Mouse (Mus musculus) CH12.LX (cell line): ENCODE measurements around the gene Nos2. TPM values are rescaled to one million over a fixed set of nuclear protein-coding genes. Genes with fewer than 3 reads are reported as not detected.

Source experiments
- DNase-seq: peaks from one replicate; pipeline ENCODE4 v3.0.0-alpha.2; 2013; ENCODE audit errors: extremely low read depth
- H3K27ac ChIP-seq: 2 replicates; pipeline ENCODE4 v1.5.1; 2012; ENCODE audit warnings: low read depth, mild to moderate bottlenecking, control low read depth, moderate library complexity; ENCODE audit not compliant: insufficient read depth
- H3K27me3 ChIP-seq: replicated peaks from 2 replicates; pipeline ENCODE3; 2012; ENCODE audit warnings: inconsistent platforms
- H3K36me3 ChIP-seq, 2 experiments: replicated peaks in 1 of 2; 2 replicates each; pipeline versions ENCODE3 to v1.6.1; 2012; ENCODE audit warnings: inconsistent platforms in 1 of 2, low read length in 1 of 2, mild to moderate bottlenecking in 1 of 2, mixed read lengths in 1 of 2, moderate library complexity in 1 of 2; ENCODE audit not compliant: control insufficient read depth in 1 of 2, insufficient read depth in 1 of 2
- H3K4me1 ChIP-seq, 2 experiments: 2 replicates each; pipeline ENCODE4 v1.6.1; 2012; ENCODE audit warnings: inconsistent platforms in 1 of 2, moderate library complexity in 1 of 2; ENCODE audit not compliant: insufficient read depth in 2 of 2, control insufficient read depth in 1 of 2
- H3K4me2 ChIP-seq: 2 replicates; pipeline ENCODE4 v1.6.1; 2012; ENCODE audit warnings: low read depth, mild to moderate bottlenecking, control low read depth; ENCODE audit not compliant: poor library complexity, insufficient read depth, severe bottlenecking
- H3K4me3 ChIP-seq, 3 experiments: fragments of 150-350 bp in 1 of 3; sonication (generic) in 1 of 3; replicated peaks in 1 of 3; 2 replicates each; pipeline versions ENCODE3 to v1.5.1; 2011 to 2012; ENCODE audit warnings: low read depth in 2 of 3, low read length in 2 of 3, mild to moderate bottlenecking in 2 of 3, moderate library complexity in 2 of 3, control low read depth in 1 of 3, improper control_type of control experiment in 1 of 3, inconsistent platforms in 1 of 3, mixed read lengths in 1 of 3; ENCODE audit not compliant: poor library complexity in 1 of 3
- H3K79me2 ChIP-seq: replicated peaks from 2 replicates; pipeline ENCODE4 v1.6.1; 2012; ENCODE audit warnings: mild to moderate bottlenecking, moderate library complexity; ENCODE audit not compliant: control insufficient read depth, poor library complexity, insufficient read depth, severe bottlenecking; ENCODE audit errors: extremely low read depth
- H3K9ac ChIP-seq: 2 replicates; pipeline ENCODE4 v1.6.1; 2012; ENCODE audit warnings: low read depth, mild to moderate bottlenecking, control low read depth, moderate library complexity; ENCODE audit not compliant: insufficient read depth
- H3K9me3 ChIP-seq: replicated peaks from 2 replicates; pipeline ENCODE3; 2012; ENCODE audit warnings: low read length, inconsistent platforms, mixed read lengths
- BHLHE40 ChIP-seq: IDR thresholded peaks from 2 replicates; pipeline ENCODE4 v1.6.1; 2011; ENCODE audit warnings: mild to moderate bottlenecking, low read depth, low read length, improper control_type of control experiment
- CHD2 ChIP-seq: IDR thresholded peaks from 2 replicates; pipeline ENCODE4 v1.6.1; 2011; ENCODE audit warnings: low read length, improper control_type of control experiment
- ELF1 ChIP-seq: IDR thresholded peaks from 2 replicates; pipeline ENCODE4 v1.6.1; 2014; ENCODE audit warnings: low read depth, mild to moderate bottlenecking, inconsistent platforms, low read length, improper control_type of control experiment
- EP300 ChIP-seq: IDR thresholded peaks from 2 replicates; pipeline ENCODE4 v1.6.1; 2011; ENCODE audit warnings: low read length, improper control_type of control experiment
- HCFC1 ChIP-seq: IDR thresholded peaks from 2 replicates; pipeline ENCODE4 v1.6.1; 2012; ENCODE audit warnings: low read depth, mild to moderate bottlenecking, inconsistent platforms, low read length, improper control_type of control experiment
- MAX ChIP-seq: IDR thresholded peaks from 2 replicates; pipeline ENCODE4 v1.6.1; 2011; ENCODE audit warnings: low read length, improper control_type of control experiment
- MAZ ChIP-seq: IDR thresholded peaks from 2 replicates; pipeline ENCODE4 v1.6.1; 2012; ENCODE audit warnings: low read depth, mild to moderate bottlenecking, inconsistent platforms, low read length, improper control_type of control experiment, moderate library complexity
- MXI1 ChIP-seq: IDR thresholded peaks from 2 replicates; pipeline ENCODE4 v1.6.1; 2011; ENCODE audit warnings: mild to moderate bottlenecking, low read depth, low read length, improper control_type of control experiment
- MYC ChIP-seq: IDR thresholded peaks from 2 replicates; pipeline ENCODE4 v1.6.1; 2011; ENCODE audit warnings: low read depth, mild to moderate bottlenecking, improper control_type of control experiment, low read length
- PAX5 ChIP-seq: IDR thresholded peaks from 2 replicates; pipeline ENCODE4 v1.6.1; 2012; ENCODE audit warnings: low read length, inconsistent platforms, mixed read lengths
- POLR2AphosphoS2 ChIP-seq: IDR thresholded peaks from 2 replicates; pipeline ENCODE4 v1.6.1; 2011; ENCODE audit warnings: low read depth, low read length, improper control_type of control experiment
- TBP ChIP-seq: conservative IDR thresholded peaks from 2 replicates; pipeline ENCODE4 v1.6.1; 2011; ENCODE audit warnings: low read depth, low read length, improper control_type of control experiment
- UBTF ChIP-seq: IDR thresholded peaks from 2 replicates; pipeline ENCODE4 v1.6.1; 2012; ENCODE audit warnings: low read depth, mild to moderate bottlenecking, inconsistent platforms, low read length, improper control_type of control experiment, moderate library complexity
- ZC3H11A ChIP-seq: IDR thresholded peaks from 2 replicates; pipeline ENCODE4 v1.6.1; 2012; ENCODE audit warnings: low read depth, mild to moderate bottlenecking, inconsistent platforms, low read length, improper control_type of control experiment
- ZKSCAN1 ChIP-seq: IDR thresholded peaks from 2 replicates; pipeline ENCODE4 v1.6.1; 2012; ENCODE audit warnings: low read depth, inconsistent platforms, low read length, improper control_type of control experiment, borderline replicate concordance
- ZMIZ1 ChIP-seq: IDR thresholded peaks from 2 replicates; pipeline ENCODE4 v1.6.1; 2012; ENCODE audit warnings: low read depth, mild to moderate bottlenecking, inconsistent platforms, low read length, improper control_type of control experiment
- ZNF384 ChIP-seq: IDR thresholded peaks from 2 replicates; pipeline ENCODE4 v1.6.1; 2012; ENCODE audit warnings: low read depth, low read length, improper control_type of control experiment, inconsistent platforms
- dilution Hi-C: fragments of 300-500 bp; cut with MboI; formaldehyde crosslinking; loops from 2 replicates; pipeline ENCODE4 v1.14.3; 2020; ENCODE audit warnings: low sequenced_read_pairs; ENCODE audit not compliant: extremely low pct_unique_long_range_greater_than_20kb, extremely low pct_ligation_motif_present
- in situ Hi-C: fragments of 300-500 bp; cut with MboI; formaldehyde crosslinking; loops from 3 replicates; pipeline ENCODE4 v1.14.3; 2019; ENCODE audit warnings: low sequenced_read_pairs, low pct_ligation_motif_present, low pct_unique_long_range_greater_than_20kb, mixed read lengths
- polyA plus RNA-seq: library from polyadenylated mRNA; unstranded; fragments of >175 nt; gene quantifications from 2 replicates; pipeline ENCODE4 v1.2.1, GENCODE M21; 2012; ENCODE audit warnings: low read depth; ENCODE audit not compliant: insufficient read length
- total RNA-seq, 2 experiments: library from RNA; depleted of rRNA; stranded (reverse); fragments of 300-350 nt in 1 of 2; fragments of >200 nt in 1 of 2; gene quantifications; 2 replicates each; pipeline ENCODE4 v1.2.3; 2012 to 2014

Gene Nos2
- total and polyA plus RNA-seq, 3 experiments: 1.6 to 3.4 (median 1.8) TPM

GRCm38 (mm10) chr11:78934727-78935126, 14.1 kb downstream of the Nos2 start:
- no peaks in the 10 kb centered on the region for H3K9me3 ChIP-seq
- H3K79me2 ChIP-seq: no peaks in the 10 kb centered on the region
- dilution Hi-C loops (no loop called here), in situ Hi-C loops (loop anchor here (10.0 kb wide), 1 partner anchor 370 kb away; no protein-coding TSS in a partner anchor)
- TF ChIP-seq BHLHE40 (no peak), EP300 (no peak), POLR2AphosphoS2 (no peak)
- H3K36me3 ChIP-seq: peaks cover 0 to 29% of the 10 kb centered on the region in 2 experiments
- no peak overlapping the region for H3K4me2 ChIP-seq
- H3K27me3 ChIP-seq: no peaks in the 10 kb centered on the region
- H3K27ac ChIP-seq: no peak overlapping the region
- DNase-seq: no peak
- H3K4me3 ChIP-seq: no peak overlapping the region
- H3K9ac ChIP-seq: no peak overlapping the region
- H3K4me1 ChIP-seq: peaks cover 0 to 5% of the 10 kb centered on the region in 2 experiments; a peak in 1 of 4 replicates

- no peaks in the 10 kb centered on the region for H3K79me2 ChIP-seq
- TF ChIP-seq ZKSCAN1: no peak
- no peak for TF ChIP-seq UBTF
- TF ChIP-seq HCFC1: no peak
- no peak for TF ChIP-seq MAZ
- TF ChIP-seq ELF1: no peak
- TF ChIP-seq MXI1: no peak
- no peak for TF ChIP-seq ZMIZ1
- TF ChIP-seq MAX: no peak
- no peak for TF ChIP-seq ZNF384
- TF ChIP-seq POLR2AphosphoS2: no peak
- no peak for TF ChIP-seq PAX5
- TF ChIP-seq TBP: no peak
- no peak for TF ChIP-seq MYC
- no peak for TF ChIP-seq ZC3H11A
- TF ChIP-seq CHD2: no peak
- no peak for DNase-seq
- dilution Hi-C loops (no loop called here), in situ Hi-C loops (loop anchor here (10.0 kb wide), 1 partner anchor 370 kb away; no protein-coding TSS in a partner anchor)
- H3K9me3 ChIP-seq: no peaks in the 10 kb centered on the region
- H3K27me3 ChIP-seq: no peaks in the 10 kb centered on the region
- H3K4me2 ChIP-seq: no peak overlapping the region
- H3K36me3 ChIP-seq: peaks cover 0 to 33% of the 10 kb centered on the region in 2 experiments
- H3K4me3 ChIP-seq: no peak overlapping the region
- H3K27ac ChIP-seq: no peak overlapping the region
- peaks cover 0 to 5% of the 10 kb centered on the region in 2 experiments; a peak in 1 of 4 replicates for H3K4me1 ChIP-seq
- H3K9ac ChIP-seq: no peak overlapping the region
These were observed 14.6 kb downstream of the Nos2 start for GRCm38 (mm10) chr11:78935178-78935577.
